Mouse (Mus musculus) heart, embryonic 11.5 days (tissue): ENCODE data around the gene Gpc3. TPM values are rescaled to one million over a fixed set of nuclear protein-coding genes. Genes with fewer than 3 reads are reported as not detected.
A peak's percentile ranks its signal among the peaks of the same experiment; 100 is the strongest.

Source experiments
- ATAC-seq: fragments of 200-750 bp; cut with Nextera tagmentation; replicated peaks from 2 replicates; pipeline ENCODE4 v1.8.0; 2017; ENCODE audit warnings: moderate library complexity; ENCODE audit not compliant: insufficient number of reproducible peaks, low FRiP score, low TSS enrichment
- H3K27ac ChIP-seq: fragments of 300-500 bp; sonication (generic); 2 replicates; pipeline ENCODE4 v1.5.1; 2014; ENCODE audit warnings: mild to moderate bottlenecking, low read depth, low read length
- H3K27me3 ChIP-seq: fragments of 300-500 bp; sonication (generic); 2 replicates; pipeline ENCODE4 v1.6.1; 2014; ENCODE audit warnings: mild to moderate bottlenecking, low read length, mixed read lengths; ENCODE audit not compliant: control insufficient read depth, insufficient read depth
- H3K36me3 ChIP-seq: fragments of 300-500 bp; sonication (generic); 2 replicates; pipeline ENCODE4 v1.6.1; 2014; ENCODE audit warnings: mild to moderate bottlenecking, low read length, moderate library complexity, mixed read lengths; ENCODE audit not compliant: control insufficient read depth, insufficient read depth
- H3K4me1 ChIP-seq: fragments of 300-500 bp; sonication (generic); 2 replicates; pipeline ENCODE4 v1.6.1; 2014; ENCODE audit warnings: low read length; ENCODE audit not compliant: control insufficient read depth, insufficient read depth
- H3K4me2 ChIP-seq: fragments of 300-500 bp; sonication (generic); 2 replicates; pipeline ENCODE4 v1.6.1; 2014; ENCODE audit warnings: mild to moderate bottlenecking, moderate library complexity
- H3K4me3 ChIP-seq: fragments of 300-500 bp; sonication (generic); 2 replicates; pipeline ENCODE4 v1.5.1; 2014; ENCODE audit warnings: low read depth, low read length
- H3K9ac ChIP-seq: fragments of 300-500 bp; sonication (generic); 2 replicates; pipeline ENCODE4 v1.6.1; 2014; ENCODE audit warnings: mild to moderate bottlenecking, low read depth, low read length, moderate library complexity
- H3K9me3 ChIP-seq: fragments of 300-500 bp; sonication (generic); replicated peaks from 2 replicates; pipeline ENCODE4 v1.6.1; 2016; ENCODE audit warnings: low read length; ENCODE audit not compliant: control insufficient read depth
- WGBS: fragments of 180-500 bp; shearing (Covaris S2); extraction: QIAGEN DNeasy Blood & Tissue Kit; methylation state at CpG from one replicate; pipeline ENCODE4 v1.1.7; 2014; ENCODE audit not compliant: insufficient replicate concordance; 5-methylcytosine and 5-hydroxymethylcytosine counted together
- polyA plus RNA-seq: library from polyadenylated mRNA; unstranded; fragments of >200 nt; fragmentation: Nextera tagmentation; extraction: Ambion mirVana; gene quantifications from 2 replicates; pipeline ENCODE4 v1.2.1, GENCODE M21; 2014

The Gpc3 gene
- polyA plus RNA-seq = 600 and 644 TPM in 2 replicates

DNA sequence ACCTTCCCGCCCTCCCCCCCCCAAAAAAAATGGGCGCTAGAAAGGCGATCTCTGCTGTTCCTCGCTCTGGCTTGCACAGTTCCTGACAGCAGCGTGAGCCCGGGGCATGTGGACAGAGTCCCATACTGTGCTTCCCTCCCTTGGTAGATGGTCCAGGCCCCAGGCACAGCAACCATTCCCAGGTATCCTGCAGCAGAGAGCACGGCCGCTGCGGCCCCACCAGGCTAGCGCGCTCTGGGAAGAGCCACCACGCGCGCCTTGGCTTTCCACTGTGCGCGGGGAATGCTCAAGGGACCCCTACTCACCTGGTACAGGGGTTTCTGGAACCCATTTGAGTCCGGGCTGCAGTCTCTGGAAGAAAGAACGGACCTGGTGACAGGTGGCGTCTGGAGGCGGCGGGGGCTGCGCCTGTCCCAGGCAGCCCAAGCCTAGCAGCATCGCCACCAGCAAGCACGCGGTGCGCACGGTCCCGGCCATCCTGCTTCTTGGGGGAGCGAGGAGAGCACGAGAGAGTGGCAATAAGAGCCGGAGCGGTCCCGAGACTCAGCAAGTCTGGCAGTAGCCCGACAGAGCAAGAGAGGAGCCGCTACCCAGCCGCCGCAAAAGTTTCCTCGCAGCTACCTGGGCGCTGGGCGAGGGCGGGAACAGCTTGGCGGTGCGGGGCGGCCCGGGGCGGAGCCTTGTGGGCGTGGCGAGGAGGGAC, at the start of gene Gpc3:
TSS of gene Gpc3 (minus strand) at position 623 of the 703 bp plus-strand sequence.
- Histone ChIP-seq H3K9ac (peak within 1 kb of the TSS; percentile 66), H3K36me3 (no peaks in the 10 kb centered on the region), H3K27ac (peak within 1 kb of the TSS; percentile 79), H3K4me3 (peak within 1 kb of the TSS; percentile 53), H3K4me2 (peak within 1 kb of the TSS; percentile 64), H3K9me3 (no peaks in the 10 kb centered on the region), H3K4me1 (peaks cover 4% of the 10 kb centered on the region; the same call in 1 of the 2 replicates), H3K27me3 (no peaks in the 10 kb centered on the region)
- WGBS = 23% methylated on average over 48 of the region's 48 CpGs
- ATAC-seq = peak; percentile 85

- ATAC-seq = no peak
- Histone ChIP-seq H3K27me3 (no peaks in the 10 kb centered on the region), H3K9me3 (no peaks in the 10 kb centered on the region), H3K27ac (peak overlapping the region; percentile 65), H3K36me3 (no peaks in the 10 kb centered on the region), H3K9ac (no peak overlapping the region), H3K4me2 (peak overlapping the region; percentile 27; the same call in 1 of the 2 replicates), H3K4me1 (no peaks in the 10 kb centered on the region), H3K4me3 (no peak overlapping the region)
- 29% methylated on average over 10 of the region's 10 CpGs for WGBS
Measured at GRCm38 (mm10) chrX:52651975-52652374, 38.2 kb upstream of the Gpc3 start.

DNA sequence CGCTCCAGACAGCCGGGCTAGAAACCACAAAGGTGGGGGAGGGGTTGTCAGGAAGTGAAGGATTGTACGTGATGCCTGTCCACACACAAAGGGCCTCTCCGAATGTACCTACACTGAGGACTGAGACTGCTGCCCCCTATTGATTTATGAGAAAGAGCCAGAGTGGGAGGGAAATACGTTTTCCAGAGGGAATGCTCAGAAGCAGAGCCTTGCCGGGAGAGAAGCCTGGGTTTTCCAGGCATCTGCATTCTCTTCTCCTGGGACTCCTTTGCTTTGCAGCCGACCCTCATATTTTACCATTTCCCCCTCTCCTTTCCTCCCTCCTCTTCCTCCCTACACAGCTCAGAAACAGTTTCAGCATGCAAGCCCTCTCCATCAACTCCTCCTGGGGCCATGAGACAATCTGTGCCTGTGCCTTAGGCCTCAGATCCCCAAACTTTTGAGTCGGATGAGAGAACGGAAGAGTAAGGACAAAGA, 37.8 kb upstream of the Gpc3 start:
- Histone ChIP-seq H3K36me3 (no peaks in the 10 kb centered on the region), H3K9me3 (no peaks in the 10 kb centered on the region), H3K4me1 (no peaks in the 10 kb centered on the region), H3K9ac (no peak overlapping the region), H3K4me2 (peak overlapping the region; percentile 27; the same call in 1 of the 2 replicates), H3K27ac (peak overlapping the region; percentile 65), H3K4me3 (no peak overlapping the region), H3K27me3 (no peaks in the 10 kb centered on the region)
- WGBS = 23% methylated on average over 9 of the region's 9 CpGs
- ATAC-seq = no peak; the same call in 1 of the 2 replicates

DNA sequence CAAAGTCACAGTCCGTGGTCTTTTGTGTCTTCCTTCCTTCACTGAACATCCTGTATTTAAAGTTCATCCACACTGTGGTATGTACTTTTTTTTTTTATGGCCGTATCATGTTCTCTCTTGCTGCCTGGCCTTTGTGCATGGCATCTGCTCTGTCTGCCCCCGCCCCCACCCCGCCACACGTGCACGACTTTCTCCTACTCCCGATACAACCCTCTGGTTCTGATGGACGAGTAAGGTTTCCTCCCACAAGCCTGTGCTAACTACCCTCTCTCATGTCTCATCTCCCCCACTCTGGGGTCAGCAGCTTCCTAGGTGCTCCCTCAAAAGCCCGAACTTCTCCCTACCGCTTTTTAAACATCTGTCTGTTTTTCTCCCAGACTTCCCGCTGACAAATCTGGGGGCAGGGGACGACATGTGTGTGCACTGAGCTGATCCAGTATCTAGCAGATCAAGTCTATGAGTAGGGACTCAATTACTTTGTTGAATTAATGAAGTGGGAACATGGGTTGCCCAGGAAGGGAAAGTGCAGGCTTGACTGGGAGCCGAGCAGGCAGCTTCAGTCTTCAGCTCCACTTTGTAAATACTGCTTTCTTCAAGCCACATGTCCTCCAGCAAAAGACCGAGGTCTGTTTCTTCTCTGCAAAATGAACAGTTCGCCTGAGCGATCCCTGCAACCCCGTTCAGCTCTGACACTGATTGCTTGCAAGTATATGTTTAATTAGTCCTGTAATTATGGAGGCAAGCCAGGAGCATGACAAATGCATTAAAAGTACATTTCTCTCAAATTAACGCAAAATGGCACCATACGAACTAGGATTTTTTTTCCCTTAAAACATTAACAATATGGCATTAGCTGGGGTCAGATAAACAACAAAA, 35.4 kb upstream of the Gpc3 start:
- Histone ChIP-seq H3K4me2 (peak overlapping the region; percentile 50), H3K4me3 (no peak overlapping the region), H3K4me1 (no peaks in the 10 kb centered on the region), H3K27me3 (no peaks in the 10 kb centered on the region), H3K36me3 (no peaks in the 10 kb centered on the region), H3K9me3 (no peaks in the 10 kb centered on the region), H3K27ac (peak overlapping the region; percentile 32), H3K9ac (0 out of 2 replicates have a peak overlapping the region, but pooled peaks have one; percentile 28)
- WGBS = 33% methylated on average over 19 of the region's 19 CpGs
- ATAC-seq = no peak

DNA sequence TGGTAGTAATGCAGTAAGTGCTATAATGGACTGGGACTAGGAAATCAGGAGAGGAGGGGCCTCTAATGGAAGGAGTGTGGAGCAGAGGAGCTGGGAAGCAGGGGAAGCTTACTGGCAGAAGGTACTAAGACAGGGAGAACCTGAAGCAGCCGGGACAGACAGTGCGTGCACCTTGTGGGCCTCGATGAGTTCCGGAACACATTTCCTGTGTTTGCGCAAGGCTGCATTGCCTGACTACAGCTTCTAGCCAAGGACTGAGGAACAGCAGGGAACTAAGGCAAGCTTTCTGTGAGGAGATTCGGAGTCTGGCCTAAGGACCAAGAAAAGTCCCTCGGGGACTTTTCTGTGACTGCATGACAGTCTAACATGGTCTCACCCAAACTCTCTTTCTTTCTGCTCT, 30.6 kb upstream of the Gpc3 start:
- Histone ChIP-seq H3K36me3 (no peaks in the 10 kb centered on the region), H3K4me3 (no peak overlapping the region), H3K4me1 (peaks cover 3% of the 10 kb centered on the region; the same call in 1 of the 2 replicates), H3K9ac (no peak overlapping the region), H3K4me2 (no peak overlapping the region), H3K27ac (no peak overlapping the region), H3K27me3 (no peaks in the 10 kb centered on the region; the same call in 1 of the 2 replicates), H3K9me3 (no peaks in the 10 kb centered on the region)
- no peak for ATAC-seq
- WGBS = 73% methylated on average over 7 of the region's 7 CpGs

GRCm38 (mm10) chrX:52643350-52643749, 29.6 kb upstream of the Gpc3 start:
- ATAC-seq = no peak
- Histone ChIP-seq H3K4me3 (no peak overlapping the region), H3K36me3 (no peaks in the 10 kb centered on the region), H3K27me3 (no peaks in the 10 kb centered on the region; the same call in 1 of the 2 replicates), H3K4me1 (peaks cover 3% of the 10 kb centered on the region; the same call in 1 of the 2 replicates), H3K9ac (no peak overlapping the region), H3K9me3 (no peaks in the 10 kb centered on the region), H3K4me2 (no peak overlapping the region), H3K27ac (no peak overlapping the region)
- whole genome bisulfite sequencing = 36% methylated on average over 2 of the region's 2 CpGs

GRCm38 (mm10) chrX:52642126-52642525, 28.4 kb upstream of the Gpc3 start:
- ATAC-seq = no peak

GRCm38 (mm10) chrX:52637419-52637818, 23.7 kb upstream of the Gpc3 start:
- H3K27ac ChIP-seq = no peak overlapping the region
- no peak overlapping the region for H3K4me2 ChIP-seq
- H3K9ac ChIP-seq = no peak overlapping the region
- ATAC-seq = no peak
- H3K4me3 ChIP-seq = no peak overlapping the region
- H3K9me3 ChIP-seq = no peaks in the 10 kb centered on the region
- H3K4me1 ChIP-seq = peaks cover 3% of the 10 kb centered on the region; the same call in 1 of the 2 replicates
- H3K27me3 ChIP-seq = no peaks in the 10 kb centered on the region; the same call in 1 of the 2 replicates
- H3K36me3 ChIP-seq = no peaks in the 10 kb centered on the region

More at GRCm38 (mm10) chrX:52642126-52642525, 28.4 kb upstream of the Gpc3 start:
- Histone ChIP-seq H3K9me3 (no peaks in the 10 kb centered on the region), H3K27ac (no peak overlapping the region), H3K27me3 (no peaks in the 10 kb centered on the region; the same call in 1 of the 2 replicates), H3K9ac (no peak overlapping the region), H3K36me3 (no peaks in the 10 kb centered on the region), H3K4me2 (no peak overlapping the region), H3K4me3 (no peak overlapping the region), H3K4me1 (peaks cover 3% of the 10 kb centered on the region; the same call in 1 of the 2 replicates)
- WGBS = 78% methylated on average over 2 of the region's 2 CpGs
